Mouse (Mus musculus) ES-Bruce4 (cell line): ENCODE measurements around the gene Olfr237-ps1. TPM values are rescaled to one million over a fixed set of nuclear protein-coding genes. Genes with fewer than 3 reads are reported as not detected.

ENCODE experiments used
- H3K27ac ChIP-seq: 2 replicates; pipeline ENCODE4 v1.5.1; 2012; ENCODE audit warnings: low read length, inconsistent platforms; ENCODE audit not compliant: insufficient read depth
- H3K27me3 ChIP-seq: 2 replicates; pipeline ENCODE4 v1.6.1; 2012; ENCODE audit warnings: mild to moderate bottlenecking, low read length, inconsistent platforms; ENCODE audit not compliant: control insufficient read depth, poor library complexity, insufficient read depth, severe bottlenecking
- H3K36me3 ChIP-seq: 2 replicates; pipeline ENCODE4 v1.6.1; 2012; ENCODE audit warnings: inconsistent platforms, mild to moderate bottlenecking, low read length, moderate library complexity; ENCODE audit not compliant: control insufficient read depth, poor library complexity, insufficient read depth, severe bottlenecking
- H3K4me1 ChIP-seq: one replicate; pipeline ENCODE4 v1.8.1; 2011; ENCODE audit warnings: low read length; ENCODE audit not compliant: control insufficient read depth, insufficient read depth
- H3K4me3 ChIP-seq: 2 replicates; pipeline ENCODE4 v1.5.1; 2011; ENCODE audit warnings: low read depth, mild to moderate bottlenecking, low read length
- H3K9ac ChIP-seq: 2 replicates; pipeline ENCODE4 v1.6.1; 2012; ENCODE audit warnings: low read depth, mild to moderate bottlenecking, inconsistent platforms; ENCODE audit not compliant: poor library complexity, severe bottlenecking
- H3K9me3 ChIP-seq: replicated peaks from 2 replicates; pipeline ENCODE4 v1.6.1; 2012; ENCODE audit warnings: mild to moderate bottlenecking, low read length, inconsistent platforms; ENCODE audit not compliant: control insufficient read depth, poor library complexity, insufficient read depth, severe bottlenecking
- CTCF ChIP-seq: IDR thresholded peaks from one replicate; pipeline ENCODE4 v1.8.1; 2011; ENCODE audit warnings: low read depth, low read length
- EP300 ChIP-seq: IDR thresholded peaks from 2 replicates; pipeline ENCODE4 v1.6.1; 2011; ENCODE audit warnings: low read depth, low read length; ENCODE audit not compliant: insufficient read depth
- POLR2A ChIP-seq: IDR thresholded peaks from one replicate; pipeline ENCODE4 v1.8.1; 2011; ENCODE audit warnings: low read length; ENCODE audit not compliant: insufficient read depth
- polyA plus RNA-seq: library from polyadenylated mRNA; stranded (reverse); fragments of >200 nt; gene quantifications from 2 replicates; pipeline ENCODE4 v1.2.4, GENCODE M21; 2011; ENCODE audit warnings: low read depth; ENCODE audit not compliant: missing spikeins, insufficient read depth, insufficient read length

Olfr237-ps1 gene
- polyA plus RNA-seq, 1 experiment, result not detected

GRCm38 (mm10) chr6:43178129-43178528 is 31.8 kb downstream of the Olfr237-ps1 start:
- Histone ChIP-seq H3K4me1 (no peaks in the 10 kb centered on the region), H3K27me3 (no peaks in the 10 kb centered on the region), H3K9me3 (no peaks in the 10 kb centered on the region), H3K4me3 (no peak overlapping the region), H3K9ac (no peak overlapping the region), H3K27ac (no peak overlapping the region), H3K36me3 (no peaks in the 10 kb centered on the region)
- no peak for TF ChIP-seq POLR2A
- TF ChIP-seq CTCF, result no peak
- no peak for TF ChIP-seq EP300

DNA sequence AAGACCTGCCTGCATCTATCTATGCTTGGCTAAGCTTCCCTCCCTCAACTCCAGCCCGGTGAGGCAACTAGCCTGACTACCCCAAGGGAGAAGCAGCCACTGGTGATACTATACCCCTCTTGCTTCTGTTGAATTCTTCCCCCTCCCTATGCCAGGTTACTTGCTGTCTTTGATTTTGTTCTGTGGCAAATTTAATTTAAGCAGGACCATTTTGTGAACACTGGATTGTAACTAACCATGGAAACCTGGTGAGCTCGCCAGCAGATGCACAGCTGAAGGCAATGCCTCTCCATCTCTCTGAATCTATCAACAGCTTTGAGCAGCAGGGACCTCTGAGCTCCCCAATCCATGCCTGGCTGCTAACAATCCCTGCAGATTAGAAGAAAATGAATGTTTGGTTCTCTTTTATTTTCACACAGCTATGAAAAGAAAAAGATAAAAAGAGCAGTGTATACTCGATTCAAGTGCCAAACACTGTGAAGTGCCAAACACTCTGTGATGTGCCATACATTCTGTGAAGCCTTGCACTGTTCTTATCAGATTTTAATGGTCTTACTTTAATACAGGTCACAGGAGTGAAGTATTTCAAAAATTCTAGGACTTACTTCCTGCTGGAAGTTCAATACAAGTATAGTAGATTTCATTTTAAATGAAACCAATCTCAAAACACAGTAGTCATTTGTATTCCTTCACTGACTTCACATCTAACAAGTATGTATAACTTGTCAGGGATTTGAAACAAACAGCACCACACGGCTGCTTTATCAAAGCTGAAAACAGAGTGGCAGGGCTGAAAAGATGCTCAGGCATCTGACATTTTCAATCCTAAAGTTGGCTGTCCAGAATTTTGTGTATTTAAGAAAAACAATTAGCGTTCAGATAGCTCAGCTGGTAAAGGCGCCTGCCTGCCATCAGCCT is 32.5 kb downstream of the Olfr237-ps1 start:
- Histone ChIP-seq H3K4me1 (no peaks in the 10 kb centered on the region), H3K27ac (no peak overlapping the region), H3K27me3 (no peaks in the 10 kb centered on the region), H3K9me3 (no peaks in the 10 kb centered on the region), H3K9ac (no peak overlapping the region), H3K36me3 (no peaks in the 10 kb centered on the region), H3K4me3 (no peak overlapping the region)
- TF ChIP-seq POLR2A (no peak), CTCF (no peak)

GRCm38 (mm10) chr6:43190986-43191385 is 44.6 kb downstream of the Olfr237-ps1 start:
- TF ChIP-seq EP300 (no peak), POLR2A (no peak), CTCF (no peak)
- Histone ChIP-seq H3K27me3 (no peaks in the 10 kb centered on the region), H3K4me3 (no peak overlapping the region), H3K9me3 (no peaks in the 10 kb centered on the region), H3K36me3 (no peaks in the 10 kb centered on the region), H3K4me1 (no peaks in the 10 kb centered on the region), H3K27ac (no peak overlapping the region), H3K9ac (no peak overlapping the region)

DNA sequence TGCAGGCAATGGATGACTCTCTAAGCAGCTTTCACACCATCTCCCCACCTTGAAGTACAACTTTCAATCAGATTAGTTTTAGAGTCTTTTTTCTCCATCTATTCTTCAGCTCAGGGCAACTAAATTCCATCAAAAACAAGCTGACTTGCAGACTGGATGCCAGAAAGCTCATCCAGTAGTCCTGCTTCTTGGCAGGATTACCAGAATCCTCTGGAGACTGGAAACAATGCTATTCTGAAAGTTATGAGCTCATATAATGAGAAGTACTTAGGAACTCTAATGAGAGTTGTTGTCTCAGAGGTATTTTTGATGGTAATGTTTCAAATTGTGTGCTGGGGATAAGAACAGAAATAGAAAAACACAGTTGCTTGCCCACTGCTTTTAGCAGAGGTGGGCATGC is 50.4 kb downstream of the Olfr237-ps1 start, which contains the start of gene Olfr435:
TSS of gene Olfr435 (plus strand) at position 366 of the 400 bp plus-strand sequence.
- no peaks in the 10 kb centered on the region for H3K9me3 ChIP-seq
- H3K4me1 ChIP-seq, result no peaks in the 10 kb centered on the region
- H3K9ac ChIP-seq, result no peak within 1 kb of the TSS
- H3K27ac ChIP-seq, result no peak within 1 kb of the TSS
- H3K36me3 ChIP-seq, result no peaks in the 10 kb centered on the region
- H3K4me3 ChIP-seq, result no peak within 1 kb of the TSS
- no peak for TF ChIP-seq EP300
- TF ChIP-seq CTCF, result no peak
- no peak for TF ChIP-seq POLR2A
- no peaks in the 10 kb centered on the region for H3K27me3 ChIP-seq

GRCm38 (mm10) chr6:43198094-43198493 is 51.7 kb downstream of the Olfr237-ps1 start:
- H3K9me3 ChIP-seq, result no peaks in the 10 kb centered on the region
- H3K4me3 ChIP-seq, result no peak overlapping the region
- no peak overlapping the region for H3K27ac ChIP-seq
- no peaks in the 10 kb centered on the region for H3K27me3 ChIP-seq
- no peak overlapping the region for H3K9ac ChIP-seq
- no peaks in the 10 kb centered on the region for H3K4me1 ChIP-seq
- TF ChIP-seq POLR2A (no peak), CTCF (no peak), EP300 (no peak)
- H3K36me3 ChIP-seq, result no peaks in the 10 kb centered on the region

GRCm38 (mm10) chr6:43202786-43203185 is 56.4 kb downstream of the Olfr237-ps1 start:
- Histone ChIP-seq H3K27me3 (no peaks in the 10 kb centered on the region), H3K9ac (no peak overlapping the region), H3K4me1 (no peaks in the 10 kb centered on the region), H3K4me3 (no peak overlapping the region), H3K9me3 (no peaks in the 10 kb centered on the region), H3K36me3 (no peaks in the 10 kb centered on the region), H3K27ac (no peak overlapping the region)
- TF ChIP-seq CTCF (no peak), EP300 (no peak), POLR2A (no peak)
